Mouse (Mus musculus): ENCODE measurements around the gene Kyat1. TPM values are rescaled to one million over a fixed set of nuclear protein-coding genes. Genes with fewer than 3 reads are reported as not detected.

Gene Kyat1
- polyA plus RNA-seq, 1 experiment from 2014 or later = 9.8 TPM

DNA sequence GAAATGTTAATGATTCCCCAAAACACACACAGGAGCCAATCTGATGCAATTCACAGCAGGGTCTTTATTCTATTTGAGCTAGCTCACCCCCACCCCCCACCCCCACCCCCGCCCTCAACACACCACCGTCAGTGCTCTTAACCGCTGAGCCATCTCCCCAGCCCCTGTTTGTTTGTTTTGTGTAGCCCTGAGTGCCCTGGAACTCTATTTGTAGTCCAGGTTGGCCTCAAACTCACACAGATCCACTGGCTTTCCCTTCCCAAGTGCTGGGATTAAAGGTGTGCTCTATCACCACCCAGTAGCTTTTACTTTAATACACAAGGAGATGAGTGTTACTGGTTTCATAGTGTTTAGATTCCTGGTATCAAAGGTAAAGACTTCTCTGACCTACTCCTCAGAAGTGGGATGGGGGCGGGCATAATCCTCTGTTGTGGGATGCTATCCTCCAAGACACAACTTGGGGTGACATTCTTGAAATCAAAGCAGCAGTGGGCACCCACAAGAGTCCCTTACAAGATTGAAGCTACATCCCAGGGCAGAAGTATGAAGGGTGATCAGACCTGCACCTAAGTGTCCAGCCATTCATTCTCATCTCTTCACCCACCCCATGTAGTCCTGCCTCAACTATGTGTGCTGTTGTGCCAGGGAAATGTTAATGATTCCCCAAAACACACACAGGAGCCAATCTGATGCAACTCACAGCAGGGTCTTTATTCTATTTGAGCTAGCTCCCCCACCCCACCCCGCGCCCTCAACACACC, 5.9 kb upstream of the Kyat1 start:
- no peak overlapping the region for H3K27ac ChIP-seq
- H3K9ac ChIP-seq = no peak overlapping the region
- no peaks in the 10 kb centered on the region for H3K27me3 ChIP-seq
- H3K4me2 ChIP-seq = no peak overlapping the region
- H3K9me3 ChIP-seq (replicated peaks) = no peaks in the 10 kb centered on the region
- no peaks in the 10 kb centered on the region for H3K36me3 ChIP-seq
- no peak for ATAC-seq (replicated peaks; ENCODE audit: low FRiP score)
- 75% methylated on average over 6 of the region's 6 CpGs for WGBS
- no peak overlapping the region for H3K4me3 ChIP-seq (replicated peaks)
- H3K4me1 ChIP-seq = peaks cover 3% of the 10 kb centered on the region

DNA sequence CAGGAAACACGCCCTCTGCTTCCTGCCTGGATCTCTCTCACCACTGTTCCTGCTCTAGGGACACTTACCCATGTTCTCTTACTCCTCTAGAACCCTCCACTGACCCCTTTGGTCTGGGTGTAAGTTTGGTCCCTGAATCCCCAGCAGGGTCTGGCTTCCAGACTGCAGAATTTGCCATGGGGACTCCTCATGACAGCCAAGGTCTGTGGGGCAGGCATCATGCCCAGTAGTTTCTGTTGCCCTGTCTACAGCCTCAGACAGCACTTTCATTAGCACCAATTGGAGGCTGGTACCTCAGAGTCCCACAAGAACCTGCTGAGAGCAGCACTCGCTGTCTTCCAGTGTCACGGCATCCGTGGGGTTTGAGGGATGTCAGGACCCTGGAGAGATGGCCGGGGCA, 2.2 kb upstream of the Kyat1 start:
- Histone ChIP-seq H3K4me3 (replicated peaks) (no peak overlapping the region), H3K27me3 (no peaks in the 10 kb centered on the region), H3K4me1 (peaks cover 16% of the 10 kb centered on the region), H3K4me2 (no peak overlapping the region), H3K9me3 (replicated peaks) (no peaks in the 10 kb centered on the region), H3K9ac (no peak overlapping the region), H3K36me3 (no peaks in the 10 kb centered on the region), H3K27ac (no peak overlapping the region)
- WGBS = 69% methylated on average over 5 of the region's 5 CpGs
- ATAC-seq (replicated peaks; ENCODE audit: low FRiP score) = no peak

DNA sequence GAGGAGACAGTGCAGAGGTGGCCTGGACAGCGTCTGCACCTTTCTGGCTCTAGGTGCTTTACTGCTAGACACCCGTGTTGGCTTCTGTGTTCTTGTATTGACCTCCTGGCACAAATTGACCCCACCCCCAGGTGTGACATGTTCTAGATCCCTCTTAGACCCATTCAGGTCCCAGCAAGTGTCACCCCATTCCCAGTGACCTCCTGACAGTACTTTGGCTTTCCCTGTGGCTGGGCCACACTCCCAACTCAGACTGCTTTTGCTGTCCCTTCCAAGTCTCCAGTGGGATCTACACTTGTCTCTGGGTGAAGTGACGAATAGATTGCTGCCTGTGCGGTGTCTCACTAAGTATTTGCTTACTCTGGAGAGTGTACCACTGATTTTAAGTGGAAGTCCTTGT, 1.8 kb upstream of the Kyat1 start:
- no peak for ATAC-seq (replicated peaks; ENCODE audit: low FRiP score)
- H3K4me1 ChIP-seq = peaks cover 16% of the 10 kb centered on the region
- no peaks in the 10 kb centered on the region for H3K9me3 ChIP-seq (replicated peaks)
- H3K4me2 ChIP-seq = no peak overlapping the region
- no peaks in the 10 kb centered on the region for H3K36me3 ChIP-seq
- no peaks in the 10 kb centered on the region for H3K27me3 ChIP-seq
- H3K27ac ChIP-seq = no peak overlapping the region
- no peak overlapping the region for H3K4me3 ChIP-seq (replicated peaks)
- no peak overlapping the region for H3K9ac ChIP-seq
- 85% methylated on average over 4 of the region's 4 CpGs for WGBS

DNA sequence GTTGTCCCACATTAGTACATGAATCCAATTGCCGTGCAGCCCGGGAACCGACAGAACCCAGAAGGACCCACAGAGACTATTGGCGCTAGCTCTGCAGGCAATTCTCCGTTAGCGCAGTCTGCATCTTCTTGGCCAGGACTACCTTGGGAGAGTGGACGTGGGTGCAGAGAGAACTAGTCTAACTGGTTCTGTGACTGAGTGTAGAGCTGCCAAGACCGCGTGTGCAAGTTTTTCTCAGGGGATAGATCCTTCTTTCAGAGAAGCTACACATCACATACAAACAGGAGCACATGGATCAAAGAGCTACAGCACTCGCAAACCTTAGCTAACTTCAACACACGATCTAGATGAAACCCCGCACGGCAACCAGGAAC, 405 bp downstream of the Kyat1 start:
- peak; percentile 78 for ATAC-seq (replicated peaks; ENCODE audit: low FRiP score)
- H3K27me3 ChIP-seq = no peaks in the 10 kb centered on the region

DNA sequence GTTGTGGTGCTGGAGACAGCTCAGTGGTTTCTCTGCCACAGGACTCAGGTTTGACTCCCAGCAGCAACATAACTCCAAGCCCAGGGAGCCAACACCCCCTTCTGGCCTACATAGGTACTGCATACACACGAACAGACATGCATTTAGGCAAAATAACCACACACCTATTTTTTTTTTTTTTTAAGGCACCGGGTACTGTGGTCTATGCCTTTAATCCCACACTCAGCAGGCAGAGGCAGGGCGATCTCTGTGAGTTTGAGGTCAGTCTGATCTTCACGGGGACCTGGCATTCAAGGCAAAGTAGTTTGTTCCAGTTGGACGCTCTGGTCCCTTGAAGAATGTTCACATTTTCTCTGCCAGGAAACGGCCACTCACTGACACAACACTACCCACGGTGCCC, 2.2 kb downstream of the Kyat1 start:
- no peak overlapping the region for H3K27ac ChIP-seq
- no peaks in the 10 kb centered on the region for H3K36me3 ChIP-seq
- peaks cover 20% of the 10 kb centered on the region for H3K4me1 ChIP-seq
- no peak for ATAC-seq (replicated peaks; ENCODE audit: low FRiP score)
- H3K9ac ChIP-seq = no peak overlapping the region
- WGBS = 67% methylated on average over 7 of the region's 7 CpGs
- no peak overlapping the region for H3K4me2 ChIP-seq
- no peak overlapping the region for H3K4me3 ChIP-seq (replicated peaks)
- no peaks in the 10 kb centered on the region for H3K27me3 ChIP-seq
- no peaks in the 10 kb centered on the region for H3K9me3 ChIP-seq (replicated peaks)

More for the DNA sequence above, 405 bp downstream of the Kyat1 start:
- H3K9ac ChIP-seq = peak overlapping the region; percentile 54
- H3K9me3 ChIP-seq (replicated peaks) = no peaks in the 10 kb centered on the region
- 1% methylated on average over 13 of the region's 13 CpGs for WGBS
- H3K36me3 ChIP-seq = no peaks in the 10 kb centered on the region
- H3K4me1 ChIP-seq = peaks cover 20% of the 10 kb centered on the region
- peak overlapping the region; percentile 96 for H3K4me2 ChIP-seq
- peak overlapping the region; percentile 90 for H3K27ac ChIP-seq
- peak overlapping the region; percentile 87 for H3K4me3 ChIP-seq (replicated peaks)

DNA sequence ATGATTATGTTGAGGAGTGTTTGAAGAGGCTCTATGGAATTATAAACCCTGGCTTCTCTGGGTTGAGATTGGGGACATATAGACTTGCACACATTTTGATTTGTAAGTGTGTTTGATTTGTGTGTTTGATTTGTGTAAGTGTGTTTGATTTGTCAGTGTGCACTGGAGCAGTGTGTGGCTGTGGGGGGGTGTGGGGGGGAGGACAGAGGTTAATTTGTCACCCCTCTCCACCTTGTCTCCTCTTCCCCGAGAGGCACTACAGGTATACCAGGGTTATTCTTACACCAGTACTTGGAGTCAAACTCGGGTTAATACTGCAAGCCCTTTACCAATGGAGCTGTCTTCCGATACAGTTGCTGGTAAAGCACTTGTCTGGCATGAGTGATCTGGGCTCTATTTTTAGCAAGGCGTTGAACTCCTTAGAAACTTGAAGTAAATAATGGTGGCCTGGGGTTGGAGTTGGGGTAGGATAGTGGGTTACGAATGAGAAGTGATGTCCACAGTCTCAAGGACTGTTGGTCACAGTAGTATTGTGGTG, 5.2 kb downstream of the Kyat1 start:
- H3K36me3 ChIP-seq = no peaks in the 10 kb centered on the region
- 63% methylated on average over 5 of the region's 5 CpGs for whole genome bisulfite sequencing

DNA sequence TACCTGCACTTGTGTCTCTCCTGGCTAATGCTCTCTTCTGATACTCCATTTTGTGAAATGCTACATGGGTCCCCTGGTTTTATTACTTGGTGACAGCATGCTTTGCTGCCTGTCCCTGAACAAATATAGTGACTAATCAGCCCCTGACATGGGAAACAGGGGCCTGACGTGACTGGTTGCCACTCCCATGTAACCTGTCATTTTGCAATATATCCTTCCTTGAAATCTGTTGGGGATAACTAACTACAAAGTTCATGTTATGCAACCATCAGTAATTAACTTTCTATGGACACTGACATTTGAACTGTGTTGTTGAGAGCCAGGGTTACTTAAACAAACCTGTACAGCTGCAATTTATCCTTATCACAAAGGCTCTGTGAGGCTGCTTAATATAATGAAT, 5.7 kb downstream of the Kyat1 start:
- H3K9ac ChIP-seq = no peak overlapping the region
- H3K4me3 ChIP-seq (replicated peaks) = no peak overlapping the region
- no peak overlapping the region for H3K4me2 ChIP-seq
- H3K27ac ChIP-seq = 0 out of 2 replicates have a peak overlapping the region, but pooled peaks have one; percentile 3
- no peaks in the 10 kb centered on the region for H3K9me3 ChIP-seq (replicated peaks)
- no peak for ATAC-seq (replicated peaks; ENCODE audit: low FRiP score)
- H3K4me1 ChIP-seq = peaks cover 10% of the 10 kb centered on the region
- 29% methylated on average over 1 of the region's 1 CpGs for WGBS
- no peaks in the 10 kb centered on the region for H3K27me3 ChIP-seq
- H3K36me3 ChIP-seq = no peaks in the 10 kb centered on the region

More for the DNA sequence above, 5.2 kb downstream of the Kyat1 start:
- H3K4me3 ChIP-seq (replicated peaks) = no peak overlapping the region
- H3K9me3 ChIP-seq (replicated peaks) = no peaks in the 10 kb centered on the region
- no peaks in the 10 kb centered on the region for H3K27me3 ChIP-seq
- ATAC-seq (replicated peaks; ENCODE audit: low FRiP score) = no peak
- H3K9ac ChIP-seq = no peak overlapping the region
- H3K27ac ChIP-seq = no peak overlapping the region
- no peak overlapping the region for H3K4me2 ChIP-seq
- H3K4me1 ChIP-seq = peaks cover 10% of the 10 kb centered on the region

DNA sequence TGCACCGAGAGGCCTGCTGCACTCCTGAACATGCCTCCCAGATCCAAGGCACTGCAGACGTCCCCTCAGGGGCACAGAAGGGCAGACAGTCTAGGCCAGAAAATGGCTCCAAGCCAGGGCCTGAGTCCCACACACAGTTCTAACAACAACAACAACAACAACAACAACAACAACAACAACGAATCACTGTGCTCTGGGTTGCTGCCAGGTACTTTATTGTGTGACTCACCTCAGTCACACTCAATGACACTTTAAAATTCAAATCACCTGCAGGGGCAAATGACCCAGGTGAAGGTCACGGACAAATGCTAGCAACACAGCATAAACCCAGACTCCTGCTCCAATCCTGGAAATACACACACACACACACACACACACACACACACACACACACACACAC, 7.6 kb downstream of the Kyat1 start:
- peaks cover 3% of the 10 kb centered on the region; the same call in 1 of the 2 replicates for H3K4me1 ChIP-seq
- H3K27me3 ChIP-seq = no peaks in the 10 kb centered on the region
- H3K9ac ChIP-seq = no peak overlapping the region
- no peak overlapping the region for H3K4me3 ChIP-seq (replicated peaks)
- H3K9me3 ChIP-seq (replicated peaks) = no peaks in the 10 kb centered on the region
- no peak for ATAC-seq (replicated peaks; ENCODE audit: low FRiP score)
- WGBS = 62% methylated on average over 4 of the region's 4 CpGs
- H3K27ac ChIP-seq = no peak overlapping the region
- no peak overlapping the region for H3K4me2 ChIP-seq
- no peaks in the 10 kb centered on the region for H3K36me3 ChIP-seq

DNA sequence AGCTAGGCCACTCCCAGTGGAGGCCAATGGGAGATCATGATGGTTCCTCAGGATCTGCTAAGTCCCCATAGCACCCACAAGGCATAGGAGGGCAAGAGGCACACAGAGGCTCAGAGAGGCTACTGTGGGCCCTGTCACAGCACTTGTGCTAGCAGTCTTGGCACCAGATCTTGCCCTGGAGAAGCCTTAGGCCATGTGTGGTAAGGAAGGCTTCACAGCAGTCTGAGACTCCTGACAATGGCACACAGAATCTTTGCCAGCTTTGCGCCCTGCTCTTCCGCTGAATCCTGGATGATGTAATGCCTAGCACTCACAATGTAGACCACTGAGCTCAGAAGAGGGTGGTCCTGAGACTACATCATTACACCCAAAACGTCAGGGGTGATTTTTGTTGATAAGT, 11.0 kb downstream of the Kyat1 start:
- H3K27ac ChIP-seq = no peak overlapping the region
- H3K36me3 ChIP-seq = peaks cover 6% of the 10 kb centered on the region; the same call in 1 of the 2 replicates
- H3K27me3 ChIP-seq = no peaks in the 10 kb centered on the region
- H3K4me1 ChIP-seq = no peaks in the 10 kb centered on the region
- ATAC-seq (replicated peaks; ENCODE audit: low FRiP score) = no peak
- no peaks in the 10 kb centered on the region for H3K9me3 ChIP-seq (replicated peaks)
- H3K4me3 ChIP-seq (replicated peaks) = no peak overlapping the region
- WGBS = 79% methylated on average over 3 of the region's 3 CpGs
- H3K9ac ChIP-seq = no peak overlapping the region
- H3K4me2 ChIP-seq = no peak overlapping the region

DNA sequence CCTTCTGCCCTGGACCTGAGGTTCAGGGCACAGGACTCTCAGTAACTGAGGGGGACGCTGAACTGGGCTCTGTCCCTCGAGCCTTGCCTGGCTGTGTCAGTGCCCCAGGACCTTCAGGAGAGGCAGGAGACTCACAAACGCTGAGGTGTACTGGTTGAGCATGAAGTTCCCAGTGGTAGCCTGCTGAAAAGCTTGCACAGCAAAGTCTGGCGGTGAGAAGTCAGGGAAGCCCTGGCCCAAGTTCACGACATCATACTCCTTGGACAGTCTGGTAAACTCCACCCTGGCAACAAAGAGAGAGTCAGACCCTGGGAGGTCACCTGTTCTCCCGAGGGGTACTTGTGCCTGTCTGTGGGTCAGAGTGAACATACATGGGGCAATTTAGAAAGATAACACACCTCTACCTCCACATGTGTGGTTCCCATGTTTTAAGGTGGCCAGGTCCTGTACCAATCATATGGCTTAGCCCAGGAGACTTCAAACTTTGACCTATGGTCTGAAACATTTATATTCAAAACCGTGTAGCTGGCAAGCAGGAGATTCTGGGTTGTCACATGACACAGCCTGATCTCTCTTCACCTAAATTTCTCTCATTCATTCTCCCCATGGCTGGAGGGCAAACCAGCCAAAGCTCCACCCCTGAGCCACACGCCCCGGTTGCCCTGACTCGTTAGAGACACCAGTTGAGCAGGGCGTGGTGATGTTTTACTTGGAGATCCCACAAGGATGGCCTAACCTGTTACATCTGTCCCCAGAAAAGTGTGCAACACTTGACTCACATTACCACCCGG, 13.7 kb downstream of the Kyat1 start:
- WGBS = 87% methylated on average over 12 of the region's 12 CpGs
- H3K9ac ChIP-seq = no peak overlapping the region
- H3K27me3 ChIP-seq = no peaks in the 10 kb centered on the region
- no peak overlapping the region for H3K27ac ChIP-seq
- H3K9me3 ChIP-seq (replicated peaks) = no peaks in the 10 kb centered on the region
- no peaks in the 10 kb centered on the region for H3K4me1 ChIP-seq
- H3K4me2 ChIP-seq = no peak overlapping the region
- no peak overlapping the region for H3K4me3 ChIP-seq (replicated peaks)
- no peak for ATAC-seq (replicated peaks; ENCODE audit: low FRiP score)
- peaks cover 8% of the 10 kb centered on the region; the same call in 1 of the 2 replicates for H3K36me3 ChIP-seq

DNA sequence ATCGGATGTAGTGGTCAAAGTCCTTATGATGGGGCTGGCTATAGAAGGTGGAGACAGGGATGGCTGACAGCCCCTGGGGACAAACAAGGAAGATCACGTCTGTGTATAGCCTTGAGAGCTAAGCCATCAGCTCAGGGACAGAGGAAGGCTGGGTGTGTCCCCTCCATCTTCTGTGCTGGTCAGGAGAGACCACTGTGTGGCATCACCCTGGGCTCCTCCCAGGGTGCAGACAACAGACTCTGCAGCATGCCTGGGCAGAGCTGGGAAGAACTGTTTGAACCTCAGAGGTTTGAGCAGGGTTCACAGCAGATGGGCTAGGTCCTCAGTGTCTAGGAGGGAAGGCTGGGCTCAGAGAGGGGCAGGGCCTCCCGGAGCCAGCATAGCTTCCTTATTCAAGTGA, 20.0 kb downstream of the Kyat1 start:
- no peak overlapping the region for H3K4me3 ChIP-seq (replicated peaks)
- H3K27ac ChIP-seq = no peak overlapping the region
- H3K4me2 ChIP-seq = no peak overlapping the region
- H3K27me3 ChIP-seq = no peaks in the 10 kb centered on the region
- H3K4me1 ChIP-seq = no peaks in the 10 kb centered on the region
- WGBS = 83% methylated on average over 3 of the region's 3 CpGs
- ATAC-seq (replicated peaks; ENCODE audit: low FRiP score) = no peak
- H3K36me3 ChIP-seq = peaks cover 15% of the 10 kb centered on the region; the same call in 1 of the 2 replicates
- no peak overlapping the region for H3K9ac ChIP-seq
- no peaks in the 10 kb centered on the region for H3K9me3 ChIP-seq (replicated peaks)

DNA sequence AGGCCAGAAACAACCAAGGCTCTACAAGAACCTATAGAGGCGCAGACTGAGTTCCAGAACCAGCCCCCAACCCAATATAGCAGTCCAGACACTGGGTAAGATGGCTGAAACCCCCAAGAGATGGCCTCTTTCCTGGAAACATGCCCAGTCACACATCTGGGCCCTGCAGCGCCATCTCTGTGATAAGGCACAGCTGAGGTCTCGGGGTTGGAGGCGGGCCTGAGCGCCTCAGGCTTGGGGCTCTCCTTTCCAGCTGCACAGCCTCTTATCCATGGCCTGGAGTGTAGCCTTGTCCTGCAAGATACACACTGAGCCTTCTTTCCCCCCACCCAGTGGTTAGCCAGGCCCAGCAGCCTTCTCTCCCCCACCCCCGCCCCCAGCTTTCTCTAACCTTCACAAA, 20.4 kb downstream of the Kyat1 start:
- ATAC-seq (replicated peaks; ENCODE audit: low FRiP score) = 0 out of 2 replicates have a peak, but pooled peaks have one; percentile 54
- Histone ChIP-seq H3K4me2 (no peak overlapping the region), H3K27me3 (no peaks in the 10 kb centered on the region), H3K9ac (no peak overlapping the region), H3K4me3 (replicated peaks) (no peak overlapping the region), H3K27ac (no peak overlapping the region), H3K4me1 (no peaks in the 10 kb centered on the region), H3K9me3 (replicated peaks) (no peaks in the 10 kb centered on the region), H3K36me3 (peaks cover 14% of the 10 kb centered on the region; the same call in 1 of the 2 replicates)
- 90% methylated on average over 6 of the region's 6 CpGs for WGBS
